Mouse (Mus musculus) cortical plate, adult 2 months (tissue): ENCODE data around the gene D1Pas1. TPM values are rescaled to one million over a fixed set of nuclear protein-coding genes. Genes with fewer than 3 reads are reported as not detected.

Experiments
- H3K27ac ChIP-seq: fragments of 200-500 bp; 2 replicates; pipeline ENCODE4 v1.5.1; 2012; ENCODE audit warnings: low read length, control low read depth, inconsistent platforms; ENCODE audit not compliant: insufficient read depth
- H3K4me1 ChIP-seq: fragments of 200-500 bp; 2 replicates; pipeline ENCODE4 v1.6.1; 2011; ENCODE audit warnings: low read length; ENCODE audit not compliant: control insufficient read depth, insufficient read depth
- H3K4me3 ChIP-seq: fragments of 200-500 bp; 2 replicates; pipeline ENCODE4 v1.5.1; 2011; ENCODE audit warnings: mild to moderate bottlenecking, low read length, control low read depth; ENCODE audit not compliant: insufficient read depth
- CTCF ChIP-seq: fragments of 200-500 bp; IDR thresholded peaks from 2 replicates; pipeline ENCODE4 v1.5.1; 2011; ENCODE audit warnings: mild to moderate bottlenecking, control low read depth, low read length; ENCODE audit not compliant: insufficient read depth; ENCODE audit errors: extremely low read depth
- POLR2A ChIP-seq: fragments of 200-500 bp; IDR thresholded peaks from 2 replicates; pipeline ENCODE4 v1.6.1; 2011; ENCODE audit warnings: mild to moderate bottlenecking, low read length, control low read depth; ENCODE audit not compliant: insufficient read depth; ENCODE audit errors: extremely low read depth
- polyA plus RNA-seq: library from polyadenylated mRNA; depleted of rRNA; stranded (reverse); fragments of >200 nt; gene quantifications from 2 replicates; pipeline ENCODE4 v1.2.3, GENCODE M21; 2012; rRNA removed

Gene D1Pas1
- polyA plus RNA-seq: not detected in 2 replicates

DNA sequence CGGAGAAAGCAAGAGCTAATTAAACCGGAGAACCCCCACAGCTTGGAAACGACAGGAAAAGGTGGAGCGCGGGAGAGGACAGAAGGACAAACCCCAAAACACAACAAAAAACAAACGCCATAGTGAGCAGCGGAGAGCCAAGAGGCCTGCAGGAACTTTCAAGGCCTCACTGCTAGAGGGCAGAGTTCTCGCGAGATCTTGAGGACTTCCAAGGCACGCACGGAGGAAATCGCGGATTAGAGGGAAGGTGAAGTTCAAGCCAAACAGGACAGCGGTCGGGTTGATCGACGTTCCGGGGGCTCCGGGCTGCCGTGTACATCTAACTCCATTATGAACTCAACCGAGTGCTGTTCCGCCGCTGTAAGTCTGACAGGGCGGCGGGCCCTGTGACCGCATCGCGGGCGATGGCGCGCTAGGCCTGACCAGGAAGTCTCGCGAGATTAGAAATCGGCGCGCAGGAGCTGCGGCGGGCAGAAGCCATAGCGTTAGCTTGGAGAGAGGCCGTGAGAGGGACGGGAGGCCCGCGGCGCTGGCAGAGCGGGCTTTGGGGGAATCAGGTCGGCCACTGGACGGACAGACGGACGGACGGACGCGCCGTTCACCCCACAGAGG lies at the start of gene D1Pas1:
D1Pas1 (plus strand) TSS at position 216 of the 612 bp plus-strand sequence.
- Histone ChIP-seq H3K4me3 (no peak within 1 kb of the TSS), H3K4me1 (no peaks in the 10 kb centered on the region), H3K27ac (no peak within 1 kb of the TSS)
- TF ChIP-seq CTCF: no peak
- no peak for TF ChIP-seq POLR2A

DNA sequence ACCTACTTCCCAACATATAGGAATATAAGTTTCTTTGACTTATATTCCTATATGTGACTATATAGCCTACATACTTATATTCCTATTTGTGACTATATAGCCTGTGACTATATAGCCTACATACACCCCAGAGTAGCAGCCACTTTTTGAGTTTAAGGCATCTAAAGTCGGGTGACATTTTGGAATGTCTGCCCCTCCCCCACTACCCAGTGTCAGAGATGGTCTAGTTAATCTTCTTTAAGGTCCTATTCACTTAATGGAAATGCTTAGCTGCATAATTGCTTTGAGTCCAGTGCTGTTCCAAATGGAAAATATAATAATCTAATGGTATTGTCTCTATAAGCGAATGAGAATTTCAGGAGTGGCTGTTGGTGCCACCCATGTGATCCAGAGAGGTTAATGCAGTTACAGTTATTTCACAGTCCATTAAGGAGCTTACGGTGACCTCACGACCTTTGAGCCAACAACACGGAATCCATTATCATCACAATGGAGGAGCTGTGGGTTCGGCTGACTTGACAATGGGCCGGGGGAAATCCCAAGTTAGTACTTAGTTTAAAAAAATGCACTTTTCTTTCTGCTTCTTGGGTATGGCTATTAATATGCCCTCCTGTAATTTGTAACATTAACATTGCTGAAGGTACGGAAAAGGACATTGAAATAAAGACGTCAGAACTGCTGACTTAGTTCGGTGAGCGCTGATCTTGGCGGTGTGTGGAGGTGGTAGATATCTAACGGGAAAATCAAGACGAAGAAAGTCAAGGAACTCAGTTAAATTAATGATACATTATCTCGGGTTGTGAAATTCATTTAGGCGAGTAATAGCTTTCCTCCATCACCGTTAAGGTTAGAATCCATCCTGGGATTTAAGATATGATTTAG lies 44.5 kb upstream of the D1Pas1 start:
- H3K4me1 ChIP-seq: no peaks in the 10 kb centered on the region
- H3K4me3 ChIP-seq: no peak overlapping the region
- H3K27ac ChIP-seq: no peak overlapping the region
- no peak for TF ChIP-seq POLR2A
- TF ChIP-seq CTCF: no peak

DNA sequence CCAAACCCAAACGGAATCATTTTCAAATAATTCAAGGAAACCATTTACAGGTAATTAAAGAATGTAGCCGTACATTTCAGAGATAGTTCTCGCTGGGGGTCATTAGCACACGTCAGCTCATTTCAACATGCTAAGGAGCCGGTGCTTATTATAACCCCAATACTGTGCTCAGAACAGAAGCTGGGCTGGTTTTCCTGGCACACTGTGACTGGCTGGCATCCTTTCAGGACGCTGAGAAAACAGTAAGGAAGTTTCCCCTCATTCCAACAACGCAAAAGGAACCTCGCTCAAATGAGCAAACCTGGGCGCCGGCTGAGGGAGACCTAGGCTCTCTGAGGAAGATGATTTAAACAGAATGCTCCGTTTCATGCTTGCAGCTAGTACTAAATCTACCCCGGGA lies 43.2 kb upstream of the D1Pas1 start:
- Histone ChIP-seq H3K27ac (no peak overlapping the region), H3K4me1 (no peaks in the 10 kb centered on the region), H3K4me3 (no peak overlapping the region)
- no peak for TF ChIP-seq POLR2A
- no peak for TF ChIP-seq CTCF

DNA sequence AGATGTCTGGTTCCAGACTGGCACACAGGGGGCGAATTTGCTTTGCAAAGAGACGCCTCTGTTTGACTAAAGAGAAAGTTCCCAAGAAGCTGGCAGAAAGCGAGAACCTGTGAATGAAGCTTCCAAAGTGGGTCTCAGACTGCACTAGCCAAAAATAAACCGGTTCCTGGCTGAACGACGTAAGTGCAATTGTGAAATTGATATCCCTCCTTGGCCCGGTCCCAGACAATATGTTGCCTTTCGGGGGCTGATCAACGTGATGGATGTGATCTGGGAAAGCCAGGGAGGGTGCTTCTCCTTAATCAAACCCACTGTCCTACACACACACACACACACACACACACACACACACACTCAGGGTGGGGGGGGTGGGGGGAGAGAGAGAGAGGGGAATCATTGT lies 41.8 kb upstream of the D1Pas1 start:
- TF ChIP-seq POLR2A: no peak
- no peak for TF ChIP-seq CTCF
- no peaks in the 10 kb centered on the region for H3K4me1 ChIP-seq
- H3K4me3 ChIP-seq: no peak overlapping the region
- no peak overlapping the region for H3K27ac ChIP-seq

DNA sequence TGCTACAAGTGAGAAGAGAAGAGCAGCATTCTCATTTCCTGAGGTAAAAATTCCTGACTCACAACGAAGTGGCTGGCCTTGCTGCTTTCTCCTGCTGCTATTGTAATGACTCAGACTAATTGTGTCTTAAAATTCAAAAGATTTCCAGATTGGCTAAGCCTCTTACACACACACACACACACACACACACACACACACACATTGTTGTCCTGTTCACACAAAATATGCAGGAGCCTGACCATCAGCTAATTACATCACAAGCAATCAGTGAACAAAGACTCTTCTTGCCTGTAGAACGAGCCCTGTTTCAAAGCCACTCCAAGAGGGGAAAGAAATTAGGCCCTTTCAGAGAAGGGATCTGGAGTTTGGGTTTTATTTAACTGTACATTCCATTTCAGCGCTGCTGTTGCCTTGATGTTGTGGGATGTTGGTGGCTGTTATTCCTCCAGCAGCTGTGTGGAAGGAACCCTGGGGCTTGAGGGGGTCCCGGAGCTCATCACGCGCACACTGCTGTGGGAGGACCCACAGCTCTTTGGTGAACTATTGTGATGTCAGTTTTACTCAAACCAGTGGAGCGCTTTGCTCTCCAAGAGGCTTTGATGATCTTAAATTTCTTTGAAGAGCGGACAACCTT lies 40.8 kb upstream of the D1Pas1 start:
- Histone ChIP-seq H3K4me1 (no peaks in the 10 kb centered on the region), H3K4me3 (no peak overlapping the region), H3K27ac (no peak overlapping the region)
- TF ChIP-seq POLR2A (no peak), CTCF (no peak)

DNA sequence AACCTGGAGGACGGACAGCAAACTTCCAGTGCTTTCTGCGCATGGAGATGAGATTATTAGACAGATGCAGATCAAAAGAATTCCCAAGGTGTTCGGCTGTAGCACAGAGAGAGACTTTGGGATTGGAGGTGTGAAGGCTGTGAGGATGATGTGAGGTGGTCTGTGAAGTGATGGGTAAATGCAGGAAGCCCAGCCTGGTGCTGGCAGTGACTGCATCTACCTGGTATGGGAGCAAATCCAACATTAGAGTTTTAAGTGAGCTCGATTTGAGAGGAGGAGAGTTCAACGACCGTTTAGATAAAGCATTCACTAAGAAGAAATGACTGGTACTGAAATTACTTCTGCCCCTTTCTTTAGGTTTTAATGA lies 40.3 kb upstream of the D1Pas1 start:
- TF ChIP-seq POLR2A: no peak
- no peak for TF ChIP-seq CTCF
- Histone ChIP-seq H3K4me1 (no peaks in the 10 kb centered on the region), H3K27ac (no peak overlapping the region), H3K4me3 (no peak overlapping the region)

DNA sequence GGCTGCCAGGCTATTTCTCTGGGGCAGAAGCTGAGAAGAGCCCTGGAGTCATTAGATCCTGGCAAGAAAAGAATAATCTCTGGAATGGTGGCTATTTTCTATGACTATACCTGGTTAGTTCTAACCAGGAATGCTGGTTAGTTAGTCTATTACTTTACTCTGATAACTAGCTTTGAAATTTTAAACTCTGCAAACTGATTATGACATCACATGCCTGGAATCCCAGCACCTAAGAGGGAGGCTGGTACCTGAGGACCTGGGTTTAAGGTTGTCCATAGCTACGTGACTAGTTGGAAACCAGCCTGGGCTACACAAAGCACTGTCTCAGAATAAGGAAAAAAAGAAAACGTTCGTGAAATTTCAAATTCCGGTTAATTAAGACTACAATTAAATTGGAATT lies 39.7 kb upstream of the D1Pas1 start:
- Histone ChIP-seq H3K4me3 (no peak overlapping the region), H3K27ac (no peak overlapping the region), H3K4me1 (no peaks in the 10 kb centered on the region)
- no peak for TF ChIP-seq CTCF

DNA sequence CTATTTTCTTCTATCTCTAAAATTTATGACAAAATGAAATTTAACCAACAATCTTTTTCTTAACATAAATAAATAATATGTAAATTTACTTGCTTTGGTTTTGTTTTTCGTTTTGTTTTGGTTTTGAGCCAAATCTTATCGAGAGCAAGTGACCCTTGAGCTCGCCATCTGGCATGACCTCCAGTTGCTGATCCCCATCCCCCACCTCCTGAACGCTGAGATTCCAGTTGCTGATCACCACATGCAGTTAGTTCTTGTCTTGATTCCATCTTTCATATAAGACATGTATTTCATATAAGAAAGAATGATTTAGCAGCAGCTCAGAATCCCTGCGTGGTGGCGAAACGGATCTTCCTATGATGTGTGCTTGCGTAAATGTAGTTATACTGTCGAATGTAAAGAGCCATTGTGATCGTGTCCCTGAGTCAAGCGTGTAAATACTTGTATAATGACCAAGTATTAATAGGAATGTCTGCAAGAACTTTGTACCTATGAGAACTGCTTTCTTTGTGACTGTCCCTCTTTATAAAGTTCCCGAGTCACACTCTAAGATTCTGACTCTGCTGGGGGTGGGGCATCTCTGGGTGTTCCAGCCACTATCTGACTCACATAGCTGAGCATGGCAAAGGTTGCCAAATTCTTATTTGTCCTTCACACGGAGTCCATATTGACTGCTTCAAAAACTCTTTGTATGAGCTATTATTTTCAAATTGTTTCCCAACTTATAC lies 36.9 kb upstream of the D1Pas1 start:
- no peak overlapping the region for H3K4me3 ChIP-seq
- TF ChIP-seq POLR2A (no peak), CTCF (no peak)
- no peak overlapping the region for H3K27ac ChIP-seq
- H3K4me1 ChIP-seq: no peaks in the 10 kb centered on the region

DNA sequence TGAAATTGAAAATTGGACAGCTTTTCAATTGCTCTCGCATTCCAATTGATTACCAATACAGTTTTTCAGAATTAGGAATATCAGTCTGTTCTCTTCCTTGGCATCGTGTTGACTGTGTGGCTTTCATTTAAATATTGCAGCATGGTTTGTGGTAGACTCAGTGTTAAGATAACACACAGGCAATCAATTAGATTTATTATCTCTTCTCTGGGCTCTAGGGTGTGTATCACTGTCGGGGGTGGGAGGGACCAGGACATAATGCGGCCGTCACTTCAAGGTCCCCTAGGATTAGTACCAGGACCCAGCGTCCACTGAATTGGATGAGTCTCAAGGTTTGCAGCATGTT lies 36.4 kb upstream of the D1Pas1 start:
- Histone ChIP-seq H3K27ac (no peak overlapping the region), H3K4me1 (no peaks in the 10 kb centered on the region), H3K4me3 (no peak overlapping the region)
- TF ChIP-seq POLR2A (no peak), CTCF (no peak)

DNA sequence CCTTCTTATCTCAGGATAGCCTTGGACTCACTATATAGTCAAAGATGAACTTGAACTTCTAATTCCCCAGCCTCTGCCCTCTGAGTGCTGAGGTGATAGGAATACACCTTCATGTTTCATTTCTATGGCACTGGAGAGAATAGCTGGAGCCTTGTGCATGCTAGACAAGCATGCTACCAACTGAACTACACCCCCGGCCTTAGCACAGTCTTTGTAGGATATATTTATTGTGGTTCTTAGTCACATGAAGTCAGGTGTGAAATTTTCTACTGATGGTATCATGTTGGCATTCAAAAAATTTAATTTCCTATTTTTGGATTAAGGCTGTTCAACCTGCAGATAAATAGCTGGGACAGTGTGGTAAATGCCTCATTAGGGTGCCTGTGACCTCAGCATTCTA lies 33.0 kb upstream of the D1Pas1 start:
- no peak for TF ChIP-seq CTCF
- no peak for TF ChIP-seq POLR2A
- Histone ChIP-seq H3K27ac (no peak overlapping the region), H3K4me3 (no peak overlapping the region), H3K4me1 (no peaks in the 10 kb centered on the region)
